Mouse (Mus musculus): Measurements from ENCODE around the gene Gpt2.

Gene Gpt2

GRCm38 (mm10) chr8:85492125-85492875, at the start of gene Gpt2:
Gene Gpt2, plus strand, starts transcription at chr8:85492576.
- DNase-seq, result peak; percentile 92

- DNase-seq, result no peak
Measured at GRCm38 (mm10) chr8:85444092-85444491, 48.3 kb upstream of the Gpt2 start.

- DNase-seq, result no peak
Measured at GRCm38 (mm10) chr8:85445936-85446685, 46.3 kb upstream of the Gpt2 start.

GRCm38 (mm10) chr8:85450335-85450734, 42.0 kb upstream of the Gpt2 start:
- no peak for DNase-seq

GRCm38 (mm10) chr8:85452328-85452727, 40.0 kb upstream of the Gpt2 start:
- DNase-seq, result no peak

GRCm38 (mm10) chr8:85453256-85453655, 39.1 kb upstream of the Gpt2 start:
- DNase-seq, result no peak

GRCm38 (mm10) chr8:85454750-85455149, 37.6 kb upstream of the Gpt2 start:
- no peak for DNase-seq

- DNase-seq, result peak; percentile 42
Measured at GRCm38 (mm10) chr8:85456536-85456935, 35.8 kb upstream of the Gpt2 start.

GRCm38 (mm10) chr8:85459582-85459981, 32.8 kb upstream of the Gpt2 start:
- no peak for DNase-seq

GRCm38 (mm10) chr8:85460804-85461203, 31.6 kb upstream of the Gpt2 start:
- no peak for DNase-seq

- DNase-seq, result no peak
Measured at GRCm38 (mm10) chr8:85461377-85461776, 31.0 kb upstream of the Gpt2 start.

GRCm38 (mm10) chr8:85462441-85462840, 29.9 kb upstream of the Gpt2 start:
- no peak for DNase-seq

GRCm38 (mm10) chr8:85464316-85464715, 28.1 kb upstream of the Gpt2 start:
- no peak for DNase-seq

- no peak for DNase-seq
Measured at GRCm38 (mm10) chr8:85466056-85466455, 26.3 kb upstream of the Gpt2 start.

GRCm38 (mm10) chr8:85470753-85471152, 21.6 kb upstream of the Gpt2 start:
- DNase-seq, result no peak

GRCm38 (mm10) chr8:85472800-85473199, 19.6 kb upstream of the Gpt2 start:
- DNase-seq, result no peak

- no peak for DNase-seq
Measured at GRCm38 (mm10) chr8:85473246-85473645, 19.1 kb upstream of the Gpt2 start.

- DNase-seq, result no peak
Measured at GRCm38 (mm10) chr8:85474924-85475323, 17.5 kb upstream of the Gpt2 start.

- DNase-seq, result no peak
Measured at GRCm38 (mm10) chr8:85476970-85477545, 15.3 kb upstream of the Gpt2 start.

- DNase-seq, result no peak
Measured at GRCm38 (mm10) chr8:85478397-85478796, 14.0 kb upstream of the Gpt2 start.

- no peak for DNase-seq
Measured at GRCm38 (mm10) chr8:85479710-85480109, 12.7 kb upstream of the Gpt2 start.

- no peak for DNase-seq
Measured at GRCm38 (mm10) chr8:85481900-85482299, 10.5 kb upstream of the Gpt2 start.

- no peak for DNase-seq
Measured at GRCm38 (mm10) chr8:85482427-85482826, 9.9 kb upstream of the Gpt2 start.
